Mouse (Mus musculus): ENCODE results near the gene Actr1a.

Gene Actr1a

GRCm38 (mm10) chr19:46327531-46328064 lies 68.0 kb downstream of the Actr1a start:
- ATAC-seq (ENCODE audit: low TSS enrichment), result no peak
